Mouse (Mus musculus): ENCODE results near the gene Ldhc. TPM values are rescaled to one million over a fixed set of nuclear protein-coding genes. Genes with fewer than 3 reads are reported as not detected.
"Not testable (repeated sequence)": the region's sequence is repeated elsewhere in the genome, so short reads cannot be mapped to it uniquely, and the experiment has no call there.

The Ldhc gene
- total and polyA plus RNA-seq, 3 experiments, result not detected

- DNase-seq (ENCODE audit: low spot score) (no peak), ATAC-seq (ENCODE audit: extremely low read depth, insufficient number of reproducible peaks, low FRiP score, poor library complexity, severe bottlenecking) (no peak)
- peaks cover 36% of the 10 kb centered on the region for H3K4me1 ChIP-seq (ENCODE audit: insufficient read depth, low read depth, low read length)
- H3K36me3 ChIP-seq (replicated peaks), result peaks cover 38% of the 10 kb centered on the region
- peaks cover 5% of the 10 kb centered on the region for H3K27me3 ChIP-seq (ENCODE audit: insufficient read depth, low read length)
- TF ChIP-seq CTCF (IDR thresholded peaks at IDR 0.05; ENCODE audit: low read depth, low read length), result no peak
- TF ChIP-seq GATA2 (IDR thresholded peaks at IDR 0.05; ENCODE audit: borderline replicate concordance, low read depth, low read length), result no peak
- TF ChIP-seq POLR2AphosphoS5 (IDR thresholded peaks at IDR 0.05; ENCODE audit: insufficient replicate concordance, low read depth, low read length), result peak; percentile 77; the same call in 1 of the 2 replicates
- TF ChIP-seq TAL1 (conservative IDR thresholded peaks at IDR 0.05; ENCODE audit: low read depth, low read length), result no peak
- no peak for TF ChIP-seq GATA1 (IDR thresholded peaks at IDR 0.05; ENCODE audit: borderline replicate concordance, low read length)
- H3K4me3 ChIP-seq (ENCODE audit: low read depth, low read length), result no peak overlapping the region
- no peaks in the 10 kb centered on the region for H3K9me3 ChIP-seq (replicated peaks)
Measured at GRCm38 (mm10) chr7:46857436-46857835, 3.6 kb upstream of the Ldhc start.

- DNase-seq (ENCODE audit: low spot score) (no peak), ATAC-seq (ENCODE audit: extremely low read depth, insufficient number of reproducible peaks, low FRiP score, poor library complexity, severe bottlenecking) (no peak)
- Histone ChIP-seq H3K4me3 (ENCODE audit: low read depth, low read length) (no peak overlapping the region), H3K4me1 (ENCODE audit: insufficient read depth, low read depth, low read length) (peaks cover 24% of the 10 kb centered on the region; the same call in 1 of the 2 replicates), H3K9me3 (replicated peaks) (0 out of 2 replicates have a peak, but pooled peaks cover 2% of the 10 kb centered on the region), H3K27me3 (ENCODE audit: insufficient read depth, low read length) (peaks cover 12% of the 10 kb centered on the region), H3K36me3 (replicated peaks) (peaks cover 22% of the 10 kb centered on the region)
- TF ChIP-seq GATA1 (IDR thresholded peaks at IDR 0.05; ENCODE audit: borderline replicate concordance, low read length) (no peak), GATA2 (IDR thresholded peaks at IDR 0.05; ENCODE audit: borderline replicate concordance, low read depth, low read length) (no peak)
Measured at GRCm38 (mm10) chr7:46859031-46859430, 2.0 kb upstream of the Ldhc start.

- TF ChIP-seq GATA2 (IDR thresholded peaks at IDR 0.05; ENCODE audit: borderline replicate concordance, low read depth, low read length) (no peak), GATA1 (IDR thresholded peaks at IDR 0.05; ENCODE audit: borderline replicate concordance, low read length) (no peak), CTCF (IDR thresholded peaks at IDR 0.05; ENCODE audit: low read depth, low read length) (no peak), POLR2AphosphoS5 (IDR thresholded peaks at IDR 0.05; ENCODE audit: insufficient replicate concordance, low read depth, low read length) (no peak), TAL1 (conservative IDR thresholded peaks at IDR 0.05; ENCODE audit: low read depth, low read length) (no peak)
- no peak overlapping the region for H3K4me3 ChIP-seq (ENCODE audit: low read depth, low read length)
- H3K9me3 ChIP-seq (replicated peaks), result no peaks in the 10 kb centered on the region
- H3K36me3 ChIP-seq (replicated peaks), result no peaks in the 10 kb centered on the region
- DNase-seq (ENCODE audit: low spot score) (no peak), ATAC-seq (ENCODE audit: extremely low read depth, insufficient number of reproducible peaks, low FRiP score, poor library complexity, severe bottlenecking) (no peak)
- H3K4me1 ChIP-seq (ENCODE audit: insufficient read depth, low read depth, low read length), result peaks cover 2% of the 10 kb centered on the region; the same call in 1 of the 2 replicates
- H3K27me3 ChIP-seq (ENCODE audit: insufficient read depth, low read length), result peaks cover 28% of the 10 kb centered on the region
Measured at GRCm38 (mm10) chr7:46871988-46872387, 11.0 kb downstream of the Ldhc start.

- no peaks in the 10 kb centered on the region for H3K36me3 ChIP-seq (replicated peaks)
- peaks cover 3% of the 10 kb centered on the region; the same call in 1 of the 2 replicates for H3K4me1 ChIP-seq (ENCODE audit: insufficient read depth, low read depth, low read length)
- no peaks in the 10 kb centered on the region for H3K9me3 ChIP-seq (replicated peaks)
- no peak for DNase-seq (ENCODE audit: low spot score)
- TF ChIP-seq GATA1 (IDR thresholded peaks at IDR 0.05; ENCODE audit: borderline replicate concordance, low read length), result no peak
- H3K27me3 ChIP-seq (ENCODE audit: insufficient read depth, low read length), result peaks cover 28% of the 10 kb centered on the region
- ATAC-seq (ENCODE audit: extremely low read depth, insufficient number of reproducible peaks, low FRiP score, poor library complexity, severe bottlenecking), result no peak; the same call in 1 of the 2 replicates
- H3K4me3 ChIP-seq (ENCODE audit: low read depth, low read length), result no peak overlapping the region
Measured at GRCm38 (mm10) chr7:46876841-46877240, 15.8 kb downstream of the Ldhc start.

GRCm38 (mm10) chr7:46877255-46877654 lies 16.3 kb downstream of the Ldhc start:
- Histone ChIP-seq H3K27me3 (ENCODE audit: insufficient read depth, low read length) (peaks cover 28% of the 10 kb centered on the region), H3K4me1 (ENCODE audit: insufficient read depth, low read depth, low read length) (peaks cover 3% of the 10 kb centered on the region; the same call in 1 of the 2 replicates), H3K36me3 (replicated peaks) (no peaks in the 10 kb centered on the region), H3K9me3 (replicated peaks) (no peaks in the 10 kb centered on the region), H3K4me3 (ENCODE audit: low read depth, low read length) (no peak overlapping the region)
- TF ChIP-seq CTCF (IDR thresholded peaks at IDR 0.05; ENCODE audit: low read depth, low read length) (no peak), GATA1 (IDR thresholded peaks at IDR 0.05; ENCODE audit: borderline replicate concordance, low read length) (no peak), GATA2 (IDR thresholded peaks at IDR 0.05; ENCODE audit: borderline replicate concordance, low read depth, low read length) (no peak), POLR2AphosphoS5 (IDR thresholded peaks at IDR 0.05; ENCODE audit: insufficient replicate concordance, low read depth, low read length) (no peak), TAL1 (conservative IDR thresholded peaks at IDR 0.05; ENCODE audit: low read depth, low read length) (no peak)
- ATAC-seq (ENCODE audit: extremely low read depth, insufficient number of reproducible peaks, low FRiP score, poor library complexity, severe bottlenecking) (peak; percentile 28; the same call in 1 of the 2 replicates), DNase-seq (ENCODE audit: low spot score) (no peak)

- ATAC-seq (ENCODE audit: extremely low read depth, insufficient number of reproducible peaks, low FRiP score, poor library complexity, severe bottlenecking) (no peak), DNase-seq (ENCODE audit: low spot score) (no peak)
- TF ChIP-seq CTCF (IDR thresholded peaks at IDR 0.05; ENCODE audit: low read depth, low read length), result no peak
- no peak for TF ChIP-seq GATA1 (IDR thresholded peaks at IDR 0.05; ENCODE audit: borderline replicate concordance, low read length)
- TF ChIP-seq GATA2 (IDR thresholded peaks at IDR 0.05; ENCODE audit: borderline replicate concordance, low read depth, low read length), result no peak
- no peak for TF ChIP-seq TAL1 (conservative IDR thresholded peaks at IDR 0.05; ENCODE audit: low read depth, low read length)
- no peak for TF ChIP-seq POLR2AphosphoS5 (IDR thresholded peaks at IDR 0.05; ENCODE audit: insufficient replicate concordance, low read depth, low read length)
- Histone ChIP-seq H3K4me3 (ENCODE audit: low read depth, low read length) (no peak overlapping the region), H3K36me3 (replicated peaks) (peaks cover 9% of the 10 kb centered on the region), H3K4me1 (ENCODE audit: insufficient read depth, low read depth, low read length) (peaks cover 10% of the 10 kb centered on the region; the same call in 1 of the 2 replicates), H3K27me3 (ENCODE audit: insufficient read depth, low read length) (peaks cover 15% of the 10 kb centered on the region), H3K9me3 (replicated peaks) (no peaks in the 10 kb centered on the region)
Measured at GRCm38 (mm10) chr7:46879851-46880250, 18.8 kb downstream of the Ldhc start.

GRCm38 (mm10) chr7:46880992-46881391 lies 20.0 kb downstream of the Ldhc start:
- no peaks in the 10 kb centered on the region for H3K9me3 ChIP-seq (replicated peaks)
- no peak for DNase-seq (ENCODE audit: low spot score)
- peaks cover 20% of the 10 kb centered on the region for H3K36me3 ChIP-seq (replicated peaks)
- H3K27me3 ChIP-seq (ENCODE audit: insufficient read depth, low read length), result peaks cover 11% of the 10 kb centered on the region
- no peak for ATAC-seq (ENCODE audit: extremely low read depth, insufficient number of reproducible peaks, low FRiP score, poor library complexity, severe bottlenecking)
- H3K4me1 ChIP-seq (ENCODE audit: insufficient read depth, low read depth, low read length), result peaks cover 10% of the 10 kb centered on the region; the same call in 1 of the 2 replicates
- no peak overlapping the region for H3K4me3 ChIP-seq (ENCODE audit: low read depth, low read length)
- TF ChIP-seq GATA2 (IDR thresholded peaks at IDR 0.05; ENCODE audit: borderline replicate concordance, low read depth, low read length), result no peak
- TF ChIP-seq GATA1 (IDR thresholded peaks at IDR 0.05; ENCODE audit: borderline replicate concordance, low read length), result no peak
- no peak for TF ChIP-seq TAL1 (conservative IDR thresholded peaks at IDR 0.05; ENCODE audit: low read depth, low read length)
- no peak for TF ChIP-seq POLR2AphosphoS5 (IDR thresholded peaks at IDR 0.05; ENCODE audit: insufficient replicate concordance, low read depth, low read length)
- no peak for TF ChIP-seq CTCF (IDR thresholded peaks at IDR 0.05; ENCODE audit: low read depth, low read length)

GRCm38 (mm10) chr7:46881941-46882340 lies 20.9 kb downstream of the Ldhc start:
- not testable (repeated sequence) for H3K27me3 ChIP-seq (ENCODE audit: insufficient read depth, low read length); H3K4me1 ChIP-seq (ENCODE audit: insufficient read depth, low read depth, low read length); ATAC-seq (ENCODE audit: extremely low read depth, insufficient number of reproducible peaks, low FRiP score, poor library complexity, severe bottlenecking)

More at GRCm38 (mm10) chr7:46881941-46882340, 20.9 kb downstream of the Ldhc start:
- peaks cover 29% of the 10 kb centered on the region for H3K36me3 ChIP-seq (replicated peaks)
- not testable (repeated sequence) for DNase-seq (ENCODE audit: low spot score); H3K4me3 ChIP-seq (ENCODE audit: low read depth, low read length); H3K9me3 ChIP-seq (replicated peaks)
